Mouse (Mus musculus) CD4-positive, CD25-positive, alpha-beta regulatory T cell, adult 2 months (primary cell): ENCODE results near the gene Btg2.
A peak's percentile ranks its signal among the peaks of the same experiment; 100 is the strongest.

ENCODE experiments used
- DNase-seq: peaks from one replicate; pipeline ENCODE4 v3.0.0-alpha.2; 2012; ENCODE audit warnings: low read depth, low spot score

Gene Btg2

DNA sequence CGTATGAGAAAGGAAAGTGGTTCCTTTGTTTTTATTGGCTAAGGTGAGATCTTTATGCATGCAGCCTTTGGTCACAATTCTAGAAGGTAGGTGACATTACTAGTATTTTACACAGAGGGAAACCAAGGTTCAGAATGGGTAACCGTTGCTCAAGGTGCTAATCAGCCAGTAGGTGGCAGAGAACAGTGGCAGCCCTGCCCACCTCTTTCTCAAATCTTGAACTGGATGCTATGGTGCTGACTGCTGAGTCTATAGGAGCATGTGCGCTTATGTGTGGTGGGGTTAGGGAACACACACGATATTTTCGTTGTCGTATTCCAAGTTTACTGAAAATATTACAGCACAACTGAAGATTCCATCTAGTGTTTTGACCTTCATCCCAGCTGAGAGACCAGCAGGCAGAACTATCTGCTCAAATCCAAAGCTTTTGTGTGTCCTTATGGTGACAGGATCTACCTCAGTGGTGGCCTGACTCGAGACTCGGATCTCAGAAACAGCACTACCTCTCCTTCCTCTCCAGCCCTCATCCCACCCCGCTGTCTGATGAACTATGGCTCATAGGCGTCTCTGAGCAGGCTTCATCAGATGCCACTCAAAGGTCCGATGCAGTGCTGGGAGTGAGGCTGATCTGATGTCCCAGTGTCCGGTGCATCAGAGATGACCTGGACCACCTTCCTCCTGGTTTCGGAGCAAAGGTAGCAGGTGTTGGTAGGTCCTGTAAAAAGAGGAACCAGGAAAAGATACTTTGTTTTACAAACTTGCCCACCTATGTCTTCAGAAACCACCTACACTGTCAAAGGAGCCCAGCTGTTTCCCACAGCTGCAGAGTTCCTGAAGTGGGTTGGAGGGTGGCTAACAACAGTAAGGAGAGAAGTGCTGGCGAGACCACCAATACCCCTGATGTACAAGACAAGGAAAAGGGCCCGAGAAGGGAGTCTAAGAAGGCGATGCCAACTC lies 18.9 kb downstream of the Btg2 start:
- peak; percentile 84 for DNase-seq

DNA sequence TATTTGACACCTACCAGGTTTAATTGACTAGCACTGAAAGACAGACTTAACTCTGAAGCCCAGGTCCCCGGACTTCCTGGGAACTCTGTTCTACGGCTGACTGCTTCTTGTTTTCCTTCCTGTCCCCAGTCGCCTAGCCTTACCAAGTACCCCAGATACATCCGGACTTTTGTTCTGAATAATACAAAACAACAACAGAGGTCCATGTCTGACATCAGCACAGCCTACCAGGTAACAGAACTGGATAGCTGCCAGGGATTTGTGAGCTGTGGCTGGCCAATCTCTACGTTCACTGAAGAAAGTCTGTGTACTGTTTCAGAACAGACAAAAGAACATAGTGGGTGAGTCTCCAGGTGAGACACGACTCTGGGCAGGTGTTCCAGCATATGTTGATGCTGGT lies 20.1 kb downstream of the Btg2 start:
- DNase-seq: peak; percentile 79

DNA sequence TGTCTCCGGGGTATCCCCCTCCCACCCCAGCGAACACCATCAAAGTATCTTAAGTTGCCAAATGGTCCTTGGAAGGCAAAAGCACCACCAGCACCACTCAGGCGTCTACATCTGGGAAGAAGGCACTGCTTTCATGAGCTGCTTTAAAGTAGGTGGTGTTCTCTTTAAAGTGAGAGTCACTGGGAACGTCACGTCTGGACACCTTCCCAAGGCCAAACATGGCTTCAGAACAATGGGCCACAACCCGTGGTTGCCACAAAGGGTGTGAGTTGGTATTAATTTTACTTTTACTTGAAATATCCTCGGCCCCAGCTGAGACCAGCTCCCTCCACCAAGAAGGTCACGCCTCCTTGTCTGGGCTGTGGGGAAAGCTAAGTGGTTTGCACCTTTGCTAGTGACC lies 21.2 kb downstream of the Btg2 start:
- no peak for DNase-seq

DNA sequence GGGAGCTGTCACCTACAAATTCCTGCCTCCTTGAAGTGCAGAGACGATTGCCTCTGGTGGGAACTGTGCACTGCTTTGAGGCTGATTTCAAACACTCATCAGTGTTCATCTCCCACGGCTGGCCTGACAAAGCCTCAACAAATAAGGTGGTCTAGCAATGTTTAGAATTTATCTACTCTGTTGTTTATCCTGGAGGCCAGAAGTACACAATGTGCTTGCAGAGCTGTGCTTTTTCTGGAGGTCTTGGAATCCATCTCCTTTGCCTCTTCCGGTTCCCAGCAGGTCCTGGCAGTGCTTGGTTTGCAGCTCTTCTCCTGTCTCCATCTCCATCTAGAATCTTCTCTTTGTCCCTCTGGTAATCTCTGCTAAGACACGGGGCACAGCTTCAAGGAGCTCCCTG lies 22.6 kb downstream of the Btg2 start:
- DNase-seq: no peak

DNA sequence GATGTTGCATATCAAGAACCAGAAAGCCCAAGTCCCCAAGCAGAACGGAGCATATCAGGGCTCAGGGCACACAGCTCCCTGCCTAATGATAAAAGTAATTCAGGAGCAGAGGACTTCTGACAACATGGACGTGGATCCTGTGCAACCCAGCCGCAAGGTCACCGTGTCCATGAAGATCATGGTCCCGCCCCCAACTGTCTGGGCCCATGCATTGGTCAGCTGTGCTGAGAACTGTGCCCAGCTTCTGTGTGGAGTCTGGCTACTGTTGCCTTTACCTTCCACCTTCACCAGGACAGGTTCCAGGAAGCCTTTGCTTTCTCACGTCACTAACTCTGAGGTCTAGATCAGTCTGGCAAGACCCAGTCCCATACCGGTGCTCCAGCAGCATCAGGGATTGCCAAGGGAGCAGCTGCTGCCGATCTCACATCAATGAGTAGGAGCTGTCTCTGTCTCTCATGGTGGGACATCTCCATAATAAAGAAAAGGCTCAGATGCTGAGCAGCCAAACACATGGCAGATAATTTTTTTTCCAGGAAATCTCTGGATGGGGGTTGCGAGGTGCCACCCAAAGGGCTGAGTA lies 23.2 kb downstream of the Btg2 start:
- DNase-seq: no peak

DNA sequence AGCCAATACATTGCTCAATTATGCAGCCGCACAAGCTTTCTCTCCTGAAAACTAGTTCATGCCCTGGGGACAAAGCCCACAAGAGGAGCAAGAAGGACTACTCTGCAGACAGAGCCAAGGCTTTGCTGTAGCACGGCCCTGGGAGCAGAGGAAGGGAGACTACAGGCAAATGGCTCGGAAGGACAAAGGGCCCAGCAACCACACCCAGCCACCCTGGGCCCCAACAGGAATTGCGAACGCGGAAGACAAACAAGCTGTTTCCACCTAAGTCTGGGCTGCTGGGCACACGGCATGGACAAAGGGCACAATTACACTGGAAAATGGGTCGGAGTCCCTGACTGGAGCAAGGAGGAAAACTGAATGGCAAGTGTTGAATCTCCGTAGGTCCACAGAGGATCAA lies 23.9 kb downstream of the Btg2 start:
- DNase-seq: no peak

DNA sequence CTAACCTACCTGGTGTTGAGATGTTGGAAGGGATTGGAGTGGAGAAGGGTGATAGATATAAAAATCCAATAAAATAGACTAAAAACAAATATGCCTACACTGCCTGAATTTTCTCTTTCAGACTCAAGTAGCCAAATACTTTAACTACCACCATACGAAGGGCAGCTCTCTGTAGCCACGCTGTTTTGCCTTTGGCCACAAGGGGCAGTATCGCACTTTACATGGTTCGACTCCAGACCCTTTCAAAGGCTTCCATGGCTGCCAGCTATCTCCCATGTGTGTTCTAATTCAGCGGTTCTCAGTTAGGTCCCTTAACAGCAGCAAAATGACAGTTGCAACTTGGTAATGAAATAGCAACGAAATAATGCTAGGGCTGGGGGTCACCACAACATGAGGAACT lies 25.7 kb downstream of the Btg2 start:
- DNase-seq: peak; percentile 92

DNA sequence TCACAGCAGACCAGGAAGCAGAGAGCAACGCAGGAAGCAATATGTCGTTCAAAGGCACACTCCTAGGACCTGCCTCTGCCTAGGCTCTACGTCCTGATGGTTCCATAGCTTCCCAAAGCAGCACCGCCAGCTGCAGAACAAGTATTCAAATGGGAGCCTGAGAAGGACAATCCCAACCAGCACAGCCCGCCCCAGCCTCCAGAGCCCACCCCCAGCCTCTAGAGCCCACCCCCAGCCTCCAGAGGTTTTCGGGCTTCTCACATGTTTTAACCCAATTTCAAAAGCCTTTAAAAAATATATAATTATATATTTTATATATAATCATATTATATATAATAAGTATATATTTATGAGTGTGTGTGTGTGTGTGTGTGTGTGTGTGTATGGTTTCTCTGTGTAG lies 29.4 kb downstream of the Btg2 start:
- no peak for DNase-seq

DNA sequence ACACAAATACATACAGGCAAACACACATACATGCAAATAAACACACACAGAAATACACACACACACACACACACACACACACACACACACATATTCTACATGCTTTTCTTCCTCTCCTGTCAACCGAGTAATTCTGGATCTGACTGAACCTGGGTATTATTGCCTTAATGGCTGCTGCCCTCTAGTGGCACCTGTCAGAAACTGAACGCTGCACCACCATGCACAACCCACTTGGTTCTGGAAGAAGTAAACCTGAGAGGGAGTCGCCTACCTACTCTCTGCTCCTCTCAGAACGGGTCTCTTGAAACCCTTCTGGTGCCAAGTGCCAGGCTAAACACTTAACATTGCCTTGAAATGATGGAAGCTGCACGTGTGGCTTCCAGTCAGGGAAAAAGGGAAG lies 30.2 kb downstream of the Btg2 start:
- DNase-seq: peak; percentile 87

DNA sequence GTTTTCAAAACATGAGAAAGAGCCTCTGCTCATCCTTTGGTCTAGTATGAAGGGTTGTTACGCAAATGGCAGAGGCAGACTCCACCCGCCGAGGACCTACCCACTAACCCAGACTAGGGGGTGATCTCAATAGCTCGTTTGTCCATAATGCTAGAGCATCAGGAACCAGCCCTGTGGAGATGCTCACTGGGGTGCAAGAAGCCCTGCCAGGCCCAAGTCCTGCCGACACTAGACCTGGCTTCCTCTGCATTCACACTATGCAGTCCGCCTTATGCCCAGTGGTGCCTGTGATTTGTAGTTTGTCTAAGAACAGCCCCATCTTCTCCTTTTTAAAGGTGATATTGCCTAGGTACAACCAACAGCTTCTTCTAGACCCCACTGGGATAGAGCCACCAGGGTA lies 31.5 kb downstream of the Btg2 start:
- no peak for DNase-seq

DNA sequence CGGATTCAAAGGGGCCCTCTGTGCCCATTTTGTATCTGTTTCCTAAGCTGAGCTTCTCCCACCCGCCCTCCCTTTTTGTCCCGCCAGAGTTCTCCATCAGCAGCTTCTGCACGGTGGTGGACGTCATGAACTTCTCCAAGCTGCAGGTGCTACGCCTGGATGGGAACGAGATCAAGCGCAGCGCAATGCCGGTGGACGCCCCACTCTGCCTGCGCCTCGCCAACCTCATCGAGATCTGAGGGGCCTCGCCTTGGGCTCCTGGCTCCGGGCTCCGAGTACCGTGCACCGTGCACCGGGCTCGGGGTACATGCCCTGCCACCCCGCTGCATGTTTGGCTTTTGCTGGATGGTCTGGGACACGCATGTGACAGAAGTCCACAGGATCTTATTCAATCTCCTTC lies 32.5 kb downstream of the Btg2 start:
- DNase-seq: no peak

DNA sequence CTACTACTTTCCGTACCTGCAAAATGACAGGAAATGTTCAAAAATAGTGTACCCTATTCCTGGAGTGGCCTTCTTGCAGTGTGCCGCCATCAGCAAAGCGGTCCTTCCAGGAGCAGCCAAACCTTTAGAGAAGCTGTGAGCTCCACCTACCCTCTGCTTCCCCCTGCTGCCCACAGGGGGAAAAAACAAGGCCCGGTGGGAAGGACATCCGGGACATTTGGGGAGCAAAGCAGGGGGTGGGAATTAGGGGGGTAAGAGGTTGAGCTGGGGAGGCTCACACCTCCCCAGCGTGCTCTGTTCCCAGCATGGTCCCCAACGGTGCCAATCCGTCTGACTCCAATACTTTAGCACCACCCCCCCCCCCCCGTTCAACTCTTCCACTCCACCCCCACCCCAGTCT lies 32.9 kb downstream of the Btg2 start:
- DNase-seq: peak; percentile 73

DNA sequence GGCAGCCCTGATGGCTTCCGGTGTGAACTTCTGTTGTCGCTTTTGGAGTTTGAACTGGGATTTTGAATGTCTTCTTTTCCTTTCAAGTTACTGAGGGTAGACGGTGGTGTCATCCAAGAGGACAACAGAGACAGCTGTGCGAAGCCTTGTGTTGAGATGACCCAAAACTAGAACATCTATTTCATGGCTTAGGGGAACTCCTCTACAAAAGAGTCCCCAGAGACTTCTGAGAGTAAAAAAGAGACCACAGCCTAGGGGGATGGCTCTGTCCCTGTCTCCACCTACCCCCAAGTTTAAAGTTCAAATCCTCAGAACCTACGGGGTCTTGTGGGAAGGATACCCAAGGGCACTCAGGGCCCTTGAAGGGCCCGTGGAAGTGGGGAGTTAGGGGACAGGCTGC lies 34.1 kb downstream of the Btg2 start:
- DNase-seq: no peak

DNA sequence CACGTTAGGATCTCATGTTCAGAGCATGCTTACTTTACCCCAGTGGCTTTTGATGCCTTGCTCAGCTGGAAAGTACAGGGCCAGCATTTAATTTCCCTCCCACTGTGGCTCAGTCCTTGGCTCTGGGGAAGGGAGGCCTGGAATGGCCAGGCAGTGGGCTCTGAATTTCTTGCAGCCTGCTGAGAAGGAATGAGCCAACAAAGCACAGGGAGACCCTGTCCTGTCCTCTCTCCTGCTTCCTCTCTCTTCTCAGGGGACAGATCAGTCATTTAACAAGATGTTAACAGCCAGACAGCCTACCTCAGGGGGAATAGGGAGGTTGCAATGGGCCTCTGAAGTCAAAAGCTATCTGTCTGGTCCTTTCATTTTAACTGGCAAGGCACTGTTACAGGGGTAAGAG lies 36.6 kb downstream of the Btg2 start:
- DNase-seq: no peak

DNA sequence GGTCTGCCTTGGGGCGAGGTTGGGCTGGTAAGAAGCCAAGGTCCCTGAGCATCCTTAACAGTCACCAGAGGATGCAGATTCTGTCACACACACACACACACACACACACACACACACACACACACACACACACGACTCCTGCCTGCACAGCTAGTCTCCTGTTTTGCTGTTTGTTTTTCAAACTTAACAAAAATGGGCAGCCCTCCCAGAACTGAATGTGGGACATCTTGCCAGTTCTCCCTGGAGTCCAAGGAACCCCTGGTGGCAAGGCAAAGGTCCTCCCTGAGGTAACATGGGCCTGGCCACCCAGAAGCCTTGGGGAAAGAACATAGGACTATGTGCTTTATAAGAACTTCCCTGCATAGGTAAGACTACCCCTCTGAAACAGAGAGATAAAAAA lies 37.0 kb downstream of the Btg2 start:
- no peak for DNase-seq

DNA sequence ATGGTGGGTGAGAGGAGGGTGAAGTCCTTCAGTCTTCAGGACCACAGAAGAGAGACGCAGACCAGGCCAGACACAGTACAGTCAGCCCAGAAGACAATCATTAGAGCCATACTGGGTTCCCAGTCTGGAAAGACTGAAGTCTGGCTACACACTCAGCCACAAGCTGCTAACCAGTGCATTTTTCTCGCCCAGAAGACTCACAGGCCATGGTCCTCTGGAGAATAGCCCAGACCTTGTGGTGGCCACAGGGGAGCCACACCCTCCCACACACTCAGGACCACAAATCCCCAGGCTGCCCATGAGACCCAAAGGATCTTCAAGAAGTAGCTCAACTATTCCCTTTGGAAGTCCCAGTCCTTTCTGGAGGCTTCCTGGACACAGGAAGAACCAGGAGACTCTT lies 39.6 kb downstream of the Btg2 start:
- no peak for DNase-seq

DNA sequence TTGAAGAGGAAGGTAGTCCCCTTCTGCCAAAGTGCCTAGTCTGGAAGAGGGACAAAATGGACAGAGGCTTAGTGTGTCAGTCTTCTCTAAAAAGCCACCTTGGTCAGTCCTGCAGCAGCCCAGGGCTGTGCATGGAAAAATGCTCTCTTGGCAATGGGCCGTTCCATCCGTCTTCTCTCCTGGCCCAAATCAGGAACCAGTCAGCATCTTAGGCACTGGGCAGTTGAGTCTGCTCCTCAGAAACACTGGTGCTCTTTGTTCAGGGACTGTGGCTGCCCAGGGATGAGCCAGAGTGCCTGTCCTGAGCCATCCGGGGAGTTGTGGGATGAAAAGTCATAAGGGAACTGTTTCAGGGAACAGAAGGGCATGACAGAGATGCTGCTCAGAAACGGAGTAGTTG lies 40.6 kb downstream of the Btg2 start:
- DNase-seq: no peak

DNA sequence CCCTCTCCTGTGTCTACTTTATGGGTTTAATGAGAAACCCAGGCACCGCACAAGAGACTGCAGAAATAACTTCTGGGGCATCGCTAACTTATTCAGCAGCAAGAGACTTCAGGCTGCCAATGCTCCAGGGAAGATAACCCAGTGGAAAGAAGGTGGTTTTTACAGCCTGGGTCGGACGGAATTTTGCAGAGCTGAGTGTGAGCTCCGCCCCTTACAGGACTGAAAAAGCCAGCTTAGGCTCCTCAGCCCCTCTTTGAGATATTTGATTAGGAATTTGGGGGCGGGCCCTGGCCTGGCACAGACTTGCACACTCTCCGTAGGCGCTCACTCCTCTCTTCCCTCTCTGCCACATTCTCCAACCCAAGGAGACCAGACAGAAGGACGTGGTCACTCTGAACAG lies 41.7 kb downstream of the Btg2 start, which contains the start of gene Fmod:
Fmod (plus strand) TSS at position 83 of the 400 bp plus-strand sequence.
- DNase-seq: no peak

DNA sequence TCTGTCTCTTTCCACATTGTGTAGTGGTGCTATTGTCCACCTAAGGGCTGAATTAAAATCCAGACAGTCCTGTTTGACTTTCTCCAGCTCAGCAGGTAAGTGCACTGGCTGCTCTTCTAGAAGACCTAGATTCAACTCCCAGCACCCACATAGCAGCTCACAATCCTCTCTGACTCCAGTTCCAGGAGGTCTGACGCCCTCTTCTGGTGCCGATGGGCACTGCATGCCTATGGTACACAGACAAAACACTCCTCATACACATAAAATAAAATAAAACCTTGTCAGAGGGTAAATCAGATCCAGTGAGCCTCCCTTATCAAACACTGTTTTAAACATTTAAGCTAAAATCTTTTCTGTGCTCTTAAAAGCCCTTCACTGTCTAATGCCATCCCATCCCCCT lies 42.4 kb downstream of the Btg2 start:
- DNase-seq: peak; percentile 17

DNA sequence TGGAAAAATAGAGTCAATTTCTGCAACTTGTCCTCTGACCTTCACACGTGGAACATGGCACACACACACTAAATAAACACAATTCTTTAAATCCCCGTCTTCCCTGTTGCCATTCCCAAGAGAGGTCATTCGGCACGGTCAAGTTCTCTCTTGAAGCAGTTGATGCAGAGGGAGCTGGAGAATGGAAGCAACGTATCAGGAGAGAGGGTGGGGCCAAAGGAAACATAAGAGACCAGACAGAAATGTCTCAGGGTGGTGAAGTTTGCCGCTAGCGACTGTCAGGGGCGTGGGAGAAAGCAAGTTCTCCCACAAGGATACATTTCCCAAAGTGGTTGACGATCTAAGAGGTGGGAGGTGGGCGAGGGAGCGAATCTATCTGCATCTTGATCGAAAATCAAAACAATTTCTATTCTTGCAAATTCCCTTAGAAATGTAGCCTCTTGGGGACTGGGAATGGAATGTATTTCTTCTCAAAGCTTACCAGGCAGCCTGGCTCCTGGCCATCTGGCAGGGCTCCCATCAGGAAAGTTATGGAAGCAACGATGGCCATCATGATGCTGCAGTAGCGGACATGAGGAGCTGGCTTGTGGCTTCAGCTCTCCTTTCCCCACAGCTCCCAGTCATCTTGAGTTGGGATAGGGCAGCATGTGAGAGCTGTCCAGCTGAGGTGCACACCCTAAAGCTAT lies 50.6 kb downstream of the Btg2 start:
- no peak for DNase-seq

DNA sequence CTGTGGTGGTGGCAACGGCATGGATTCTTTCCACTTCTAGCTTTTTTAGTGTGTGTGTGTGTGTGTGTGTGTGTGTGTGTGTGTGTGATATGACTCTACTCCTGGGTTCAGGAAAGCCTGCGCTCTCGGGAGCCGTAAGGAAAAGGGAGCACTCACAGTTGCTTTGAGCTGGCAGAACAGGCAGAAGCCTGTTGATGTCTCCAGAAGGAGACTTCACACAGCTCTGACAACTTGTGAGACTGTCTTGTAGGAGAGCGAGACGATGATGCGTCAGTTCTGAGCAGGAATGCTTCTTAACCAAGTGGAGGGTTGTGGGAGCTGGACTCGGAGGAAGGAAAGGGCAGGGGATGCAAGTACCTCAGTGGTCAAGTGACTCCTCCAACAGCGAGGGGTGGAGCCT lies 52.2 kb downstream of the Btg2 start:
- no peak for DNase-seq

DNA sequence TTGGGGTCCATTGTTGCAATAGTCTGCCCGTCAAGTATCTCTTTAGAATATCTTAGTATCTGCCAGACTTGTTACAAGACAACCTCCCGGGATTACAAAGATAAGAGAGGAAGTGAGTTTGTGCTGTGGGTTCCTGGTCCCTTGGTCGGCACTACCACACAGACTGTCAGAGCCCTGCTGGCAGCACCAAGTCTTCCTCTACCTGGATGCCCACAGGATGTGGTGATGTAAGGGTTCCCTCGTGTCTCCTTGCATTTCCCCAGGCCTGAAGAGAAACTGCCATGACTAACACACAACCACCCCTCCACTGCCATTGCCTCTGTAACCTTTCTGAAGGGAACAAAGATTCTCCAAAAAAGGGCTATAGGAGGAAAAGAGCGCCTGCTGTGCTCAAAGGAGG lies 52.9 kb downstream of the Btg2 start:
- DNase-seq: no peak
